In the genomic region with DNA sequence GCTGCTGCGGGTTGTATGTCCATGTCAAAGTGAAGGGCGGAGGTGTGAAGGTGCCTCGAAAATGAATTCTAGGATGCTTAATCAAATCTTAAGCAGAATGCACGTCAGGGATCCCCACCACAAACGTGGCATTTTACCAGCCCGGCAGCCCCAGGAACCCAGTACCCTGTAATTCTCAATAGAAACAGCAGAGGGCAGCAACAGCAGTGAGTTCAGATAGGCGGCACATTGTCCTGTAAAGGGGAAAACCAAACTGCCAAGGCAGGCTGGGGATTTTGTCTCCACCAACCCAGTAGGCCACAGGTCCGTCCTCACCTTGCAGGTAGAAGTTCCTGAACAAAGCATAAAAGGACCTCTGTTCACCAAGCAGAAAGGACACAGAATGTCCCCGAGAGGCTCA, we compare ENCODE assay signal across 8 mouse cellular contexts. TPM values are rescaled to one million over a fixed set of nuclear protein-coding genes. Genes with fewer than 3 reads are reported as not detected.
DNase-seq lines count a peak whose midpoint lies in the region; ATAC-seq and TF ChIP-seq lines count a peak whose summit lies in the region.
"Had no signal": no experiment of that assay in that cellular context is flagged by ENCODE, and none has a peak within 500 bp of the region (broad histone marks: within the 10 kb centered on the region; RNA-seq: fewer than 3 reads in every experiment).

No protein-coding gene starts in this region.

- WGBS in embryonic facial prominence, embryonic 14.5 days = 15% methylated on average over 9 of the region's 9 CpGs
- WGBS in small intestine, adult 2 months = 15% methylated on average over 9 of the region's 9 CpGs

- 0 out of 2 replicates have a peak overlapping the region, but pooled peaks have one; percentile 3 for H3K4me2 ChIP-seq in embryonic facial prominence, embryonic 14.5 days (ENCODE audit: low read depth, low read length)
- H3K4me2 ChIP-seq: neural tube, embryonic 12.5 days had no signal

- peaks cover 36% of the 10 kb centered on the region for H3K4me1 ChIP-seq in G1E (ENCODE audit: insufficient read depth, low read depth, low read length)
- H3K4me1 ChIP-seq in embryonic facial prominence, embryonic 14.5 days (ENCODE audit: control insufficient read depth, insufficient read depth, low read length) = peaks cover 7% of the 10 kb centered on the region; the same call in 1 of the 2 replicates
- no peaks in the 10 kb centered on the region; the same call in 1 of the 2 replicates for H3K4me1 ChIP-seq in small intestine, adult 2 months (ENCODE audit: control insufficient read depth, insufficient read depth, insufficient read length, low read length)

- no peak overlapping the region for H3K4me3 ChIP-seq in G1E (ENCODE audit: low read depth, low read length)
- H3K4me3 ChIP-seq in embryonic facial prominence, embryonic 14.5 days (ENCODE audit: low read depth, low read length) = no peak overlapping the region
- no peak overlapping the region for H3K4me3 ChIP-seq in small intestine, adult 2 months (ENCODE audit: low read depth, low read length)
- H3K4me3 ChIP-seq: neural tube, embryonic 12.5 days had no signal

- no peaks in the 10 kb centered on the region for H3K9me3 ChIP-seq in G1E (replicated peaks)
- no peaks in the 10 kb centered on the region for H3K9me3 ChIP-seq in embryonic facial prominence, embryonic 14.5 days (ENCODE audit: control insufficient read depth, low read length)
- H3K9me3 ChIP-seq: neural tube, embryonic 12.5 days had no signal

- TF ChIP-seq POLR2A in small intestine, adult 2 months (IDR thresholded peaks at IDR 0.05; ENCODE audit: low read depth, low read length) = no peak

- H3K9ac ChIP-seq in embryonic facial prominence, embryonic 14.5 days (ENCODE audit: low read depth, low read length) = no peak overlapping the region
- H3K9ac ChIP-seq: neural tube, embryonic 12.5 days had no signal

- peak; percentile 72 for TF ChIP-seq CTCF in G1E (IDR thresholded peaks at IDR 0.05; ENCODE audit: low read depth, low read length)
- TF ChIP-seq CTCF in small intestine, adult 2 months (IDR thresholded peaks at IDR 0.05; ENCODE audit: extremely low read depth, insufficient read length, insufficient replicate concordance, low read depth, low read length) = peak; percentile 86; the same call in 1 of the 2 replicates

- peak; percentile 25 for DNase-seq in G1E (ENCODE audit: low spot score)
- DNase-seq in adrenal gland, postnatal 25 days = peak; percentile 64
- DNase-seq in embryonic facial prominence, embryonic 14.5 days (ENCODE audit: low spot score) = peak; percentile 74
- peak; percentile 87 to 92 for DNase-seq in heart, postnatal 10 days
- DNase-seq in left cerebral cortex, adult 11 months (ENCODE audit: low spot score) = peak; percentile 65

- intact Hi-C loops in heart, postnatal 10 days (cut with DNase I) = no loop called here

- ATAC-seq in G1E (ENCODE audit: extremely low read depth, insufficient number of reproducible peaks, low FRiP score, poor library complexity, severe bottlenecking) = peak; percentile 42; the same call in 1 of the 2 replicates
- ATAC-seq in embryonic facial prominence, embryonic 14.5 days (ENCODE audit: low read depth) = no peak
- ATAC-seq in megakaryocyte, adult 5-6 weeks (ENCODE audit: poor library complexity, severe bottlenecking) = peak; percentile 61

- peaks cover 8% of the 10 kb centered on the region for H3K36me3 ChIP-seq in G1E (replicated peaks)
- peaks cover 4% of the 10 kb centered on the region; the same call in 1 of the 2 replicates for H3K36me3 ChIP-seq in embryonic facial prominence, embryonic 14.5 days (ENCODE audit: control insufficient read depth, insufficient read depth, low read length)
- no peaks in the 10 kb centered on the region for H3K36me3 ChIP-seq in small intestine, adult 2 months (ENCODE audit: control insufficient read depth, insufficient read depth, low read length)
- H3K36me3 ChIP-seq: neural tube, embryonic 12.5 days had no signal

- H3K27ac ChIP-seq in embryonic facial prominence, embryonic 14.5 days (replicated peaks; ENCODE audit: low read depth, low read length) = no peak overlapping the region
- no peak overlapping the region for H3K27ac ChIP-seq in small intestine, adult 2 months (ENCODE audit: insufficient read depth, low read depth, low read length)
- H3K27ac ChIP-seq: neural tube, embryonic 12.5 days had no signal

- peaks cover 6% of the 10 kb centered on the region; the same call in 1 of the 2 replicates for H3K27me3 ChIP-seq in G1E (ENCODE audit: insufficient read depth, low read length)
- no peaks in the 10 kb centered on the region for H3K27me3 ChIP-seq in embryonic facial prominence, embryonic 14.5 days (replicated peaks; ENCODE audit: control insufficient read depth, insufficient read depth, low read length)
- H3K27me3 ChIP-seq in small intestine, adult 2 months (ENCODE audit: control insufficient read depth, insufficient read depth, low read length) = no peaks in the 10 kb centered on the region
- H3K27me3 ChIP-seq: neural tube, embryonic 12.5 days had no signal

RNA-seq across cellular contexts. Expression of gene Tbc1d7, which starts 2.0 kb away (rescaled TPM):
- 82.5 and 87.3 TPM in 2 replicates for total RNA-seq in G1E (2014; fragmentation: Nextera tagmentation)
- 9.4 and 18.2 TPM in 2 replicates for total RNA-seq in G1E (2017)
- 10.9 and 11.6 TPM in 2 replicates for polyA plus RNA-seq in G1E (2012)
- 20.9 and 21.5 TPM in 2 replicates for total RNA-seq in adrenal gland, postnatal 25 days (2021)
- 45.9 and 55.1 TPM in 2 replicates for polyA plus RNA-seq in embryonic facial prominence, embryonic 14.5 days (2014; fragmentation: Nextera tagmentation; extraction: Ambion mirVana)
- 10 to 100 TPM; 41.8 to 42.2 TPM for total RNA-seq in heart, postnatal 10 days (2021)
- total RNA-seq in megakaryocyte, adult 5-6 weeks (2015) = 6.7 and 10.6 TPM in 2 replicates
- 3.4 and 4.9 TPM in 2 replicates for total RNA-seq in megakaryocyte, adult 5-6 weeks (2017)
- polyA plus RNA-seq in small intestine, adult 2 months (2012; rRNA removed) = 1.5 and 4.0 TPM in 2 replicates

Comparison
In these comparisons a context has a peak if more than half of its experiments do, and no peak if none do; other contexts are left out.
1. DNase-seq: peak in every context shown above with its lines; median percentile 90 in heart, postnatal 10 days; 74 in embryonic facial prominence, embryonic 14.5 days; 65 in left cerebral cortex, adult 11 months; 64 in adrenal gland, postnatal 25 days; 25 in G1E.